Mouse (Mus musculus) right cerebral cortex, postnatal 4 days (tissue): ENCODE measurements around the gene Prox1.
A peak's percentile ranks its signal among the peaks of the same experiment; 100 is the strongest.

ENCODE experiments used
- DNase-seq: peaks from one replicate; pipeline ENCODE4 v3.0.0-alpha.2; 2022

The Prox1 gene

GRCm38 (mm10) chr1:190169911-190170818, at the start of gene Prox1:
Prox1 (minus strand) TSS chr1:190170714.
- DNase-seq, result peak; percentile 65

GRCm38 (mm10) chr1:190216621-190217020, 46.1 kb upstream of the Prox1 start:
- no peak for DNase-seq

- no peak for DNase-seq
Measured at GRCm38 (mm10) chr1:190214626-190215025, 44.1 kb upstream of the Prox1 start.

GRCm38 (mm10) chr1:190213175-190213574, 42.7 kb upstream of the Prox1 start:
- DNase-seq, result no peak

GRCm38 (mm10) chr1:190207246-190207645, 36.7 kb upstream of the Prox1 start:
- no peak for DNase-seq

- DNase-seq, result no peak
Measured at GRCm38 (mm10) chr1:190205691-190206090, 35.2 kb upstream of the Prox1 start.

- DNase-seq, result no peak
Measured at GRCm38 (mm10) chr1:190204378-190205070, 34.0 kb upstream of the Prox1 start.

- DNase-seq, result no peak
Measured at GRCm38 (mm10) chr1:190201696-190202095, 31.2 kb upstream of the Prox1 start.

- DNase-seq, result no peak
Measured at GRCm38 (mm10) chr1:190200996-190201395, 30.5 kb upstream of the Prox1 start.

GRCm38 (mm10) chr1:190198247-190198646, 27.7 kb upstream of the Prox1 start:
- no peak for DNase-seq

- no peak for DNase-seq
Measured at GRCm38 (mm10) chr1:190192011-190192410, 21.5 kb upstream of the Prox1 start.

- DNase-seq, result no peak
Measured at GRCm38 (mm10) chr1:190190231-190190965, 19.9 kb upstream of the Prox1 start.

- DNase-seq, result no peak
Measured at GRCm38 (mm10) chr1:190189125-190189524, 18.6 kb upstream of the Prox1 start.

GRCm38 (mm10) chr1:190186336-190186735, 15.8 kb upstream of the Prox1 start:
- no peak for DNase-seq

- DNase-seq, result no peak
Measured at GRCm38 (mm10) chr1:190185284-190185683, 14.8 kb upstream of the Prox1 start.

- no peak for DNase-seq
Measured at GRCm38 (mm10) chr1:190183574-190183973, 13.1 kb upstream of the Prox1 start.

- DNase-seq, result no peak
Measured at GRCm38 (mm10) chr1:190181765-190182164, 11.3 kb upstream of the Prox1 start.

- DNase-seq, result no peak
Measured at GRCm38 (mm10) chr1:190180861-190181260, 10.3 kb upstream of the Prox1 start.

GRCm38 (mm10) chr1:190176961-190177360, 6.4 kb upstream of the Prox1 start:
- DNase-seq, result no peak

GRCm38 (mm10) chr1:190174671-190175661, 4.5 kb upstream of the Prox1 start:
- DNase-seq, result peak; percentile 18

GRCm38 (mm10) chr1:190174231-190174630, 3.7 kb upstream of the Prox1 start:
- no peak for DNase-seq

- DNase-seq, result no peak
Measured at GRCm38 (mm10) chr1:190173596-190173995, 3.1 kb upstream of the Prox1 start.
